Mouse (Mus musculus) liver, embryonic 16.5 days (tissue): ENCODE measurements around the gene Dapk3. TPM values are rescaled to one million over a fixed set of nuclear protein-coding genes. Genes with fewer than 3 reads are reported as not detected.
"Not testable (repeated sequence)": the region's sequence is repeated elsewhere in the genome, so short reads cannot be mapped to it uniquely, and the experiment has no call there.

Experiments used
- ATAC-seq: fragments of 200-750 bp; cut with Nextera tagmentation; 2 replicates; pipeline ENCODE4 v1.8.0; 2017; ENCODE audit warnings: low read depth, mild to moderate bottlenecking, moderate number of reproducible peaks, moderate library complexity
- H3K27ac ChIP-seq: fragments of 300-500 bp; sonication (generic); 2 replicates; pipeline ENCODE4 v1.5.1; 2014; ENCODE audit warnings: mild to moderate bottlenecking, low read length
- H3K27me3 ChIP-seq: fragments of 300-500 bp; sonication (generic); 2 replicates; pipeline ENCODE4 v1.6.1; 2014; ENCODE audit warnings: low read depth, low read length, mixed read lengths; ENCODE audit not compliant: control insufficient read depth, insufficient read depth
- H3K36me3 ChIP-seq: fragments of 300-500 bp; sonication (generic); 2 replicates; pipeline ENCODE4 v1.6.1; 2014; ENCODE audit warnings: mild to moderate bottlenecking; ENCODE audit not compliant: control insufficient read depth, insufficient read depth
- H3K4me1 ChIP-seq: fragments of 300-500 bp; sonication (generic); 2 replicates; pipeline ENCODE4 v1.6.1; 2014; ENCODE audit warnings: low read depth, low read length, mixed read lengths; ENCODE audit not compliant: control insufficient read depth
- H3K4me2 ChIP-seq: fragments of 300-500 bp; sonication (generic); 2 replicates; pipeline ENCODE4 v1.6.1; 2014; ENCODE audit warnings: low read depth, low read length, mixed read lengths
- H3K4me3 ChIP-seq: fragments of 300-500 bp; sonication (generic); 2 replicates; pipeline ENCODE4 v1.5.1; 2014; ENCODE audit warnings: low read depth, mild to moderate bottlenecking, low read length
- H3K9ac ChIP-seq: fragments of 300-500 bp; sonication (generic); 2 replicates; pipeline ENCODE4 v1.6.1; 2014; ENCODE audit warnings: low read depth, low read length
- H3K9me3 ChIP-seq: fragments of 300-500 bp; sonication (generic); replicated peaks from 2 replicates; pipeline ENCODE4 v1.6.1; 2016; ENCODE audit warnings: low read length; ENCODE audit not compliant: control insufficient read depth
- WGBS: fragments of 180-500 bp; shearing (Covaris S2); extraction: QIAGEN DNeasy Blood & Tissue Kit; methylation state at CpG from one replicate; pipeline ENCODE4 v1.1.7; 2014; ENCODE audit not compliant: insufficient replicate concordance; 5-methylcytosine and 5-hydroxymethylcytosine counted together
- polyA plus RNA-seq: library from polyadenylated mRNA; unstranded; fragments of >200 nt; fragmentation: Nextera tagmentation; extraction: Ambion mirVana; gene quantifications from 2 replicates; pipeline ENCODE4 v1.2.1, GENCODE M21; 2015

The Dapk3 gene
- polyA plus RNA-seq, 1 experiment from 2014 or later, result 12.2 TPM

GRCm38 (mm10) chr10:81175345-81175701 lies 7.5 kb upstream of the Dapk3 start:
- 12% methylated on average over 4 of the region's 4 CpGs for WGBS
- H3K4me3 ChIP-seq, result peak overlapping the region; percentile 20
- not testable (repeated sequence) for H3K9me3 ChIP-seq, H3K27me3 ChIP-seq, ATAC-seq
- H3K9ac ChIP-seq, result peak overlapping the region; percentile 6; the same call in 1 of the 2 replicates
- H3K27ac ChIP-seq, result peak overlapping the region; percentile 63
- peaks cover 28% of the 10 kb centered on the region for H3K36me3 ChIP-seq
- H3K4me1 ChIP-seq, result peaks cover 45% of the 10 kb centered on the region
- peak overlapping the region; percentile 66 for H3K4me2 ChIP-seq

GRCm38 (mm10) chr10:81175936-81176465 lies 6.8 kb upstream of the Dapk3 start:
- Histone ChIP-seq H3K9me3 (no peaks in the 10 kb centered on the region), H3K4me1 (peaks cover 45% of the 10 kb centered on the region), H3K9ac (peak overlapping the region; percentile 42), H3K4me3 (peak overlapping the region; percentile 85), H3K27ac (peak overlapping the region; percentile 63), H3K36me3 (peaks cover 35% of the 10 kb centered on the region), H3K27me3 (no peaks in the 10 kb centered on the region), H3K4me2 (peak overlapping the region; percentile 66)
- ATAC-seq, result 0 out of 2 replicates have a peak, but pooled peaks have one; percentile 1
- WGBS, result 8% methylated on average over 13 of the region's 13 CpGs

- Histone ChIP-seq H3K4me3 (peak within 1 kb of the TSS; percentile 85), H3K4me2 (peak within 1 kb of the TSS; percentile 80), H3K4me1 (peaks cover 45% of the 10 kb centered on the region), H3K9me3 (no peaks in the 10 kb centered on the region), H3K27ac (peak within 1 kb of the TSS; percentile 79), H3K9ac (peak within 1 kb of the TSS; percentile 96), H3K27me3 (no peaks in the 10 kb centered on the region), H3K36me3 (peaks cover 42% of the 10 kb centered on the region)
- WGBS, result under 1% methylated on average over 77 of the region's 77 CpGs
- peak; percentile 82 for ATAC-seq
Measured at GRCm38 (mm10) chr10:81176466-81177271, 6.1 kb upstream of the Dapk3 start, which contains the start of gene Eef2. Gene Eef2 (plus strand): TSS chr10:81176631.

- H3K4me3 ChIP-seq, result peak overlapping the region; percentile 85
- H3K27me3 ChIP-seq, result no peaks in the 10 kb centered on the region
- H3K4me2 ChIP-seq, result peak overlapping the region; percentile 80
- peaks cover 49% of the 10 kb centered on the region for H3K4me1 ChIP-seq
- H3K9ac ChIP-seq, result peak overlapping the region; percentile 96
- H3K27ac ChIP-seq, result peak overlapping the region; percentile 79
- peaks cover 50% of the 10 kb centered on the region for H3K36me3 ChIP-seq
- no peak for ATAC-seq
- 4% methylated on average over 16 of the region's 16 CpGs for WGBS
- H3K9me3 ChIP-seq, result no peaks in the 10 kb centered on the region
Measured at GRCm38 (mm10) chr10:81177491-81177925, 5.3 kb upstream of the Dapk3 start.

- no peaks in the 10 kb centered on the region for H3K9me3 ChIP-seq
- WGBS, result 52% methylated on average over 14 of the region's 14 CpGs
- H3K4me1 ChIP-seq, result peaks cover 48% of the 10 kb centered on the region
- peak overlapping the region; percentile 80 for H3K4me2 ChIP-seq
- H3K27me3 ChIP-seq, result no peaks in the 10 kb centered on the region
- H3K36me3 ChIP-seq, result peaks cover 51% of the 10 kb centered on the region
- H3K9ac ChIP-seq, result peak overlapping the region; percentile 96
- no peak for ATAC-seq
- H3K4me3 ChIP-seq, result peak overlapping the region; percentile 85
- H3K27ac ChIP-seq, result peak overlapping the region; percentile 79; the same call in 1 of the 2 replicates
Measured at GRCm38 (mm10) chr10:81177958-81178712, 4.7 kb upstream of the Dapk3 start.

- Histone ChIP-seq H3K27me3 (no peaks in the 10 kb centered on the region), H3K4me3 (no peak overlapping the region), H3K9ac (no peak overlapping the region), H3K27ac (no peak overlapping the region), H3K4me1 (peaks cover 48% of the 10 kb centered on the region), H3K9me3 (no peaks in the 10 kb centered on the region), H3K4me2 (no peak overlapping the region), H3K36me3 (peaks cover 51% of the 10 kb centered on the region)
- 89% methylated on average over 11 of the region's 11 CpGs for WGBS
- no peak for ATAC-seq
Measured at GRCm38 (mm10) chr10:81178927-81179326, 3.9 kb upstream of the Dapk3 start.

- Histone ChIP-seq H3K9ac (no peak overlapping the region), H3K36me3 (peaks cover 51% of the 10 kb centered on the region), H3K27me3 (no peaks in the 10 kb centered on the region), H3K4me1 (peaks cover 43% of the 10 kb centered on the region), H3K9me3 (no peaks in the 10 kb centered on the region), H3K4me3 (no peak overlapping the region), H3K4me2 (no peak overlapping the region), H3K27ac (no peak overlapping the region)
- no peak for ATAC-seq
- WGBS, result 86% methylated on average over 32 of the region's 32 CpGs
Measured at GRCm38 (mm10) chr10:81179451-81180342, 3.1 kb upstream of the Dapk3 start.

GRCm38 (mm10) chr10:81180946-81181345 lies 1.9 kb upstream of the Dapk3 start:
- Histone ChIP-seq H3K4me2 (no peak overlapping the region), H3K4me3 (no peak overlapping the region), H3K9me3 (no peaks in the 10 kb centered on the region), H3K27ac (0 out of 2 replicates have a peak overlapping the region, but pooled peaks have one; percentile 14), H3K4me1 (peaks cover 31% of the 10 kb centered on the region), H3K27me3 (no peaks in the 10 kb centered on the region), H3K9ac (no peak overlapping the region), H3K36me3 (peaks cover 51% of the 10 kb centered on the region)
- 91% methylated on average over 13 of the region's 13 CpGs for WGBS
- no peak for ATAC-seq
